Mouse (Mus musculus) lung, adult 2 months (tissue): ENCODE data around the gene Rpl9-ps6.
"Not testable (repeated sequence)": the region's sequence is repeated elsewhere in the genome, so short reads cannot be mapped to it uniquely, and the experiment has no call there.

Experiments used
- CTCF ChIP-seq: fragments of 200-500 bp; IDR thresholded peaks from 2 replicates; pipeline ENCODE4 v1.5.1; 2011; ENCODE audit warnings: mild to moderate bottlenecking, low read length, control low read depth; ENCODE audit not compliant: insufficient read depth
- POLR2A ChIP-seq: fragments of 200-500 bp; IDR thresholded peaks from 2 replicates; pipeline ENCODE4 v1.6.1; 2011; ENCODE audit warnings: low read depth, mild to moderate bottlenecking, control low read depth, low read length, borderline replicate concordance; ENCODE audit errors: extremely low read depth

DNA sequence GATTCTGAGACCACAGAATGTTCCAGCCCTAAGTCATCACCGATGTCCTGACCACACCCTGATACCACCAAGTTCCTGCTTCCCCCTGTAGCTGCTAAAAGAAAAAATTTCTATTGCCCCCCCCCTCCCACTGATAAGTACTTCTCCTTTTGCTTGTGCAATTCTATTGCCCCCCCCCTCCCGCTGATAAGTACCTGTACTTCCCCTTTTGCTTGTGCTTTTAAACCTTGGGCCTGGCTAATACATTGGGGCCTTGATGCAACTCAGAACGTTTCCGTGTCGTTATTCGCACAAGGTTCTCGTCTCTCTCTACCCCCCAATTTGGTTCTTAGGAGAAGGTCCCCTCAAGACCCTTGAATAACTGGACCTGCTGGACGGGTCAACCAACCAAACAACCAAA, 8.7 kb downstream of the Rpl9-ps6 start:
- TF ChIP-seq POLR2A, CTCF: not testable (repeated sequence)
